Mouse (Mus musculus) MN1 (cell line): ENCODE data around the gene Gm14862.

Source experiments
- DNase-seq: peaks from one replicate; pipeline ENCODE4 v3.0.0-alpha.2; 2016; ENCODE audit warnings: low spot score

Gm14862 gene

GRCm38 (mm10) chrX:9222412-9223221 is 34.1 kb downstream of the Gm14862 start:
- no peak for DNase-seq

GRCm38 (mm10) chrX:9221736-9222135 is 35.0 kb downstream of the Gm14862 start:
- no peak for DNase-seq

- DNase-seq: no peak
Measured at GRCm38 (mm10) chrX:9221206-9221605, 35.5 kb downstream of the Gm14862 start.

GRCm38 (mm10) chrX:9219570-9219969 is 37.1 kb downstream of the Gm14862 start:
- no peak for DNase-seq

GRCm38 (mm10) chrX:9216244-9216643 is 40.5 kb downstream of the Gm14862 start:
- DNase-seq: no peak

GRCm38 (mm10) chrX:9205121-9205520 is 51.6 kb downstream of the Gm14862 start:
- no peak for DNase-seq

GRCm38 (mm10) chrX:9202781-9203405 is 53.8 kb downstream of the Gm14862 start:
- no peak for DNase-seq

- no peak for DNase-seq
Measured at GRCm38 (mm10) chrX:9201954-9202353, 54.7 kb downstream of the Gm14862 start.
